Mouse (Mus musculus): ENCODE data around the gene Olfr470. TPM values are rescaled to one million over a fixed set of nuclear protein-coding genes. Genes with fewer than 3 reads are reported as not detected.
"Not testable (repeated sequence)": the region's sequence is repeated elsewhere in the genome, so short reads cannot be mapped to it uniquely, and the experiment has no call there.

Gene Olfr470
- not detected in 2 replicates for polyA plus RNA-seq (2014; fragmentation: Nextera tagmentation; extraction: Ambion mirVana)

DNA sequence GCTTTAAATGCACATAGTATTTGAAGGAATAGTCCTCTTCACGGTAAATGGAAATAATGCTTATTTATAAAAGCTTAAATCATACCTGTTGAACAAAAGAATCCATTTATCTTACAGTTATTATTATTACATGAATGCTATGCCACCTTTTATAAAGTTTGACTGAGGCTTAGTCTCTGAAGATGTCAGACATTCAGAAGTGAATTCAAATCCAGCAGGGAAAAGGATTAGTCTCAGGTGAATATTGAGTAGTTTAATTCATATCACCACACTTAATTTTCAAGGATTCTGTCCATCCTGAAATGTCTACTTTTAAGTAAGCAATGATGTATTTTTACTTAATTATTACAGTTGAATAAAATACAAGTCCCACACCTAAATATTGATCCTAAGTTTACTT is at the start of gene Olfr470:
Gene Olfr470 (minus strand): TSS at position 101 of the 400 bp plus-strand sequence.
- not testable (repeated sequence) for H3K27me3 ChIP-seq (ENCODE audit: control insufficient read depth, insufficient read depth, low read length); H3K9ac ChIP-seq; DNase-seq (ENCODE audit: low spot score); H3K4me2 ChIP-seq (replicated peaks); H3K27ac ChIP-seq; H3K9me3 ChIP-seq (ENCODE audit: control insufficient read depth, low read length); H3K4me3 ChIP-seq (replicated peaks; ENCODE audit: low read length); H3K4me1 ChIP-seq (replicated peaks; ENCODE audit: control insufficient read depth, insufficient read depth, low read length); ATAC-seq (ENCODE audit: low FRiP score); H3K36me3 ChIP-seq (replicated peaks; ENCODE audit: control insufficient read depth, insufficient read depth)
- WGBS: 88% methylated on average over 1 of the region's 1 CpGs

DNA sequence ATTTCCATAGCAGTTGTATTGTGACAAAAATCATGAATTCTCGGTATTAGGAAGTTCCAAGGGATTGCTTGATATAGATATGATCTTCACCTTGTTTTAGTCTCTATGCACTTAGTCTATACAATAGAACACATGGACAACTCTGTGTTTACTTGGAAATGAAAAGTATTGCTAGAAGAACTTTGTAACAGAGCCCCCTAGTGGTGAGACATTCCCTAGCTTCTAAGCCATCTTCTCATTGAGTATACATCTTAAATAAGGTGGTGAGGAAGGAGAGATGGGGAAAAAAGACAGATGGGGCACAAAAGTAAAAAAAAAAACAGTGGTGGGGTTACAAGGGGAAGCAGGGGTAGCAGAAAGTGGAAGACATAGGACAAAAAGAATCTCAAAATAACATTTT is 5.6 kb downstream of the Olfr470 start:
- no peaks in the 10 kb centered on the region for H3K9me3 ChIP-seq (ENCODE audit: control insufficient read depth, low read length)
- no peak overlapping the region for H3K9ac ChIP-seq
- H3K27me3 ChIP-seq (ENCODE audit: control insufficient read depth, insufficient read depth, low read length): no peaks in the 10 kb centered on the region
- WGBS: 80% methylated on average over 1 of the region's 1 CpGs
- no peak overlapping the region for H3K27ac ChIP-seq
- no peak overlapping the region for H3K4me3 ChIP-seq (replicated peaks; ENCODE audit: low read length)
- no peaks in the 10 kb centered on the region for H3K4me1 ChIP-seq (replicated peaks; ENCODE audit: control insufficient read depth, insufficient read depth, low read length)
- DNase-seq (ENCODE audit: low spot score) (peak; percentile 30), ATAC-seq (ENCODE audit: low FRiP score) (no peak)
- H3K4me2 ChIP-seq (replicated peaks): no peak overlapping the region
- no peaks in the 10 kb centered on the region for H3K36me3 ChIP-seq (replicated peaks; ENCODE audit: control insufficient read depth, insufficient read depth)

DNA sequence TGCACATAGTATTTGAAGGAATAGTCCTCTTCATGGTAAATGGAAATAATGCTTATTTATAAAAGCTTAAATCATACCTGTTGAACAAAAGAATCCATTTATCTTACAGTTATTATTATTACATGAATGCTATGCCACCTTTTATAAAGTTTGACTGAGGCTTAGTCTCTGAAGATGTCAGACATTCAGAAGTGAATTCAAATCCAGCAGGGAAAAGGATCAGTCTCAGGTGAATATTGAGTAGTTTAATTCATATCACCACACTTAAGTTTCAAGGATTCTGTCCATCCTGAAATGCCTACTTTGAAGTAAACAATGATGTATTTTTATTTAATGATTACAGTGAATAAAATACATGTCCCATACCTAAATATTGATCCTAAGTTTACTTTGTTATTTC is 21.8 kb downstream of the Olfr470 start, which contains the start of gene Olfr469:
Gene Olfr469 (minus strand): TSS at position 101 of the 400 bp plus-strand sequence.
- not testable (repeated sequence) for H3K4me2 ChIP-seq (replicated peaks); H3K36me3 ChIP-seq (replicated peaks; ENCODE audit: control insufficient read depth, insufficient read depth); H3K27ac ChIP-seq; H3K27me3 ChIP-seq (ENCODE audit: control insufficient read depth, insufficient read depth, low read length); DNase-seq (ENCODE audit: low spot score); H3K4me3 ChIP-seq (replicated peaks; ENCODE audit: low read length); H3K4me1 ChIP-seq (replicated peaks; ENCODE audit: control insufficient read depth, insufficient read depth, low read length); H3K9ac ChIP-seq; ATAC-seq (ENCODE audit: low FRiP score); H3K9me3 ChIP-seq (ENCODE audit: control insufficient read depth, low read length)

- not testable (repeated sequence) for H3K27me3 ChIP-seq (ENCODE audit: control insufficient read depth, insufficient read depth, low read length); H3K9ac ChIP-seq; H3K4me1 ChIP-seq (replicated peaks; ENCODE audit: control insufficient read depth, insufficient read depth, low read length); H3K9me3 ChIP-seq (ENCODE audit: control insufficient read depth, low read length); ATAC-seq (ENCODE audit: low FRiP score); H3K4me2 ChIP-seq (replicated peaks); DNase-seq (ENCODE audit: low spot score); H3K36me3 ChIP-seq (replicated peaks; ENCODE audit: control insufficient read depth, insufficient read depth); H3K4me3 ChIP-seq (replicated peaks; ENCODE audit: low read length); H3K27ac ChIP-seq
- 55% methylated on average over 2 of the region's 2 CpGs for WGBS
Observed at GRCm38 (mm10) chr7:107823867-107824266, 23.4 kb downstream of the Olfr470 start.

GRCm38 (mm10) chr7:107819442-107819841 is 27.8 kb downstream of the Olfr470 start:
- Histone ChIP-seq H3K4me2 (replicated peaks) (no peak overlapping the region), H3K4me1 (replicated peaks; ENCODE audit: control insufficient read depth, insufficient read depth, low read length) (no peaks in the 10 kb centered on the region), H3K9me3 (ENCODE audit: control insufficient read depth, low read length) (no peaks in the 10 kb centered on the region), H3K9ac (no peak overlapping the region), H3K4me3 (replicated peaks; ENCODE audit: low read length) (no peak overlapping the region), H3K36me3 (replicated peaks; ENCODE audit: control insufficient read depth, insufficient read depth) (no peaks in the 10 kb centered on the region), H3K27ac (no peak overlapping the region), H3K27me3 (ENCODE audit: control insufficient read depth, insufficient read depth, low read length) (no peaks in the 10 kb centered on the region)
- no peak for ATAC-seq (ENCODE audit: low FRiP score)
- DNase-seq (ENCODE audit: low spot score): peak; percentile 40

DNA sequence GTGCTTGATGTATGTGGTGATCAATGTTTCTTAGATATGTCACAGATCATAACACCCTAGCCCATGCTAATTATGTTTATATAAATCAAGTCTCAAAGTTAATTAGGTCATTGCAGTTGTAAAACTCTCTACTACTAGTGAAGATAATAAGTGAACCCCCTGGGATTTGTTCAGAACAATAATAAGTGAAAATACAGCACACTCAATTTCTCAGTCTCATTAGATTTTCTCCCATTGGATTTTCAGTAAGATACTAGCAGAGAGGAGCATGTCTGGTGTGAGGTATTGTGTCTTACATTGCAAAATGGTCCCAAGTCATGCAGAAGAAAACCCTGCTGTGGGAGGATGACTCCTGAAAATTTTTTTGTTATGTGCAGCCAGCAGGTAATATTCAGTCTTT is 35.3 kb downstream of the Olfr470 start, which contains the start of gene Olfr467:
Gene Olfr467 (plus strand): TSS at position 301 of the 400 bp plus-strand sequence.
- Histone ChIP-seq H3K36me3 (replicated peaks; ENCODE audit: control insufficient read depth, insufficient read depth) (no peaks in the 10 kb centered on the region), H3K4me2 (replicated peaks) (no peak within 1 kb of the TSS), H3K9me3 (ENCODE audit: control insufficient read depth, low read length) (no peaks in the 10 kb centered on the region), H3K4me3 (replicated peaks; ENCODE audit: low read length) (no peak within 1 kb of the TSS), H3K9ac (no peak within 1 kb of the TSS), H3K4me1 (replicated peaks; ENCODE audit: control insufficient read depth, insufficient read depth, low read length) (no peaks in the 10 kb centered on the region), H3K27ac (no peak within 1 kb of the TSS), H3K27me3 (ENCODE audit: control insufficient read depth, insufficient read depth, low read length) (no peaks in the 10 kb centered on the region)
- no peak for ATAC-seq (ENCODE audit: low FRiP score)
- DNase-seq (ENCODE audit: low spot score): no peak

- no peak overlapping the region for H3K27ac ChIP-seq
- no peak for ATAC-seq (ENCODE audit: low FRiP score)
- no peak for DNase-seq (ENCODE audit: low spot score)
- H3K9ac ChIP-seq: no peak overlapping the region
- H3K27me3 ChIP-seq (ENCODE audit: control insufficient read depth, insufficient read depth, low read length): no peaks in the 10 kb centered on the region
- no peak overlapping the region for H3K4me2 ChIP-seq (replicated peaks)
- 84% methylated on average over 3 of the region's 3 CpGs for WGBS
- no peaks in the 10 kb centered on the region for H3K36me3 ChIP-seq (replicated peaks; ENCODE audit: control insufficient read depth, insufficient read depth)
- no peak overlapping the region for H3K4me3 ChIP-seq (replicated peaks; ENCODE audit: low read length)
- peaks cover 4% of the 10 kb centered on the region; the same call in 1 of the 2 replicates for H3K9me3 ChIP-seq (ENCODE audit: control insufficient read depth, low read length)
- no peaks in the 10 kb centered on the region for H3K4me1 ChIP-seq (replicated peaks; ENCODE audit: control insufficient read depth, insufficient read depth, low read length)
Observed at GRCm38 (mm10) chr7:107802138-107802537, 45.2 kb downstream of the Olfr470 start.

DNA sequence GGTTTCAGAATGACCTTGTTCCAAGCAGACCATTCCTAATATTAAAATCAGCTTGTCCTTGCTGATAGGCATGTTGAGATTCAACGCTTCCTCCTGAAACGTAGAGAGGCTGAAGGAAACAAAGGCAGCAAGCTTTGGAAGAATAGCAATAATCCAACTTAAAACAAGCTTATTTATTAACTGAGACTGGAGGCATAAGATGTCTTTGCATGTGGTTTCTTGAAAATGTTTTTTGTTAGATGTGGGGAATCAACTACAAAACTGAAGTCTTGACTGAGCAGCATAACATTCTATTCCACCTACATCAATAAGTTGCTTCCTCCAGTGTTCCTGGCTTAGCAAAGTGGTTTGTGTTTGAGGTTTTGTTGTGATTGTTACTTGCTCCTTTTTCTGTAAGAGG is 46.2 kb downstream of the Olfr470 start, which contains the start of gene Ovch2:
Gene Ovch2 (minus strand): TSS at position 101 of the 400 bp plus-strand sequence.
- DNase-seq (ENCODE audit: low spot score) (no peak), ATAC-seq (ENCODE audit: low FRiP score) (no peak)
- Histone ChIP-seq H3K27me3 (ENCODE audit: control insufficient read depth, insufficient read depth, low read length) (no peaks in the 10 kb centered on the region), H3K4me2 (replicated peaks) (no peak within 1 kb of the TSS), H3K9me3 (ENCODE audit: control insufficient read depth, low read length) (peaks cover 3% of the 10 kb centered on the region; the same call in 1 of the 2 replicates), H3K27ac (no peak within 1 kb of the TSS), H3K36me3 (replicated peaks; ENCODE audit: control insufficient read depth, insufficient read depth) (no peaks in the 10 kb centered on the region), H3K4me1 (replicated peaks; ENCODE audit: control insufficient read depth, insufficient read depth, low read length) (no peaks in the 10 kb centered on the region), H3K4me3 (replicated peaks; ENCODE audit: low read length) (no peak within 1 kb of the TSS), H3K9ac (no peak within 1 kb of the TSS)
- WGBS: 97% methylated on average over 2 of the region's 2 CpGs

- Histone ChIP-seq H3K9ac (no peak overlapping the region), H3K4me3 (replicated peaks; ENCODE audit: low read length) (no peak overlapping the region), H3K4me2 (replicated peaks) (no peak overlapping the region), H3K9me3 (ENCODE audit: control insufficient read depth, low read length) (no peaks in the 10 kb centered on the region), H3K27ac (no peak overlapping the region), H3K27me3 (ENCODE audit: control insufficient read depth, insufficient read depth, low read length) (no peaks in the 10 kb centered on the region), H3K36me3 (replicated peaks; ENCODE audit: control insufficient read depth, insufficient read depth) (no peaks in the 10 kb centered on the region), H3K4me1 (replicated peaks; ENCODE audit: control insufficient read depth, insufficient read depth, low read length) (no peaks in the 10 kb centered on the region)
- WGBS: 85% methylated on average over 2 of the region's 2 CpGs
- DNase-seq (ENCODE audit: low spot score) (no peak), ATAC-seq (ENCODE audit: low FRiP score) (no peak)
Observed at GRCm38 (mm10) chr7:107796500-107796899, 50.8 kb downstream of the Olfr470 start.

Measured in hindbrain, embryonic 14.5 days (tissue).